Mouse (Mus musculus): ENCODE results near the gene Nav2. TPM values are rescaled to one million over a fixed set of nuclear protein-coding genes. Genes with fewer than 3 reads are reported as not detected.
A peak's percentile ranks its signal among the peaks of the same experiment; 100 is the strongest.

The Nav2 gene
- total and polyA plus RNA-seq, 3 experiments, result under 0.01 TPM; not detected in 2

DNA sequence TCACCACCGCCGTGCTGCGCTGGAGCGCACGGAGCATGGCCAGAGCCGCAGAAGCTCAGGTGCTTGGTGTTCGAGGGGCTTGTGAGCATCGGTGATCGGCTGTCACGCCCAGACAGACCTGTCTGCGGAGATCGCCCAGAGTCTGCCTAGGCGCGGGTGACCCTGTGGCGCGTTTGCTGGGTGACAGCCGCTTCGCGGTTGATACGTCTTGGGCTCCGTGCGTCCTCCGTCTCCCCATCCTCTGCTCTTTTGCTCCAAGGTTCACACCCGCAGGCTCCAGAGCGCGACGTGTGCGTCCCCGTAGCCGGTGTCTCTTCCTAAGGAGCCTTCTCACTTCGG, 337.7 kb downstream of the Nav2 start:
- Histone ChIP-seq H3K36me3 (replicated peaks in 1 of 2; ENCODE audit: control insufficient read depth in 1 of 2, insufficient read depth in 1 of 2, low read length in 1 of 2) (no peaks in the 10 kb centered on the region), H3K4me1 (ENCODE audit: control insufficient read depth in 1 of 2, insufficient read depth in 2 of 2) (peaks cover under 1 to 2% of the 10 kb centered on the region in 2 experiments; a peak in 2 of 4 replicates), H3K79me2 (replicated peaks; ENCODE audit: control insufficient read depth, extremely low read depth, insufficient read depth, poor library complexity, severe bottlenecking) (no peaks in the 10 kb centered on the region), H3K4me3 (replicated peaks in 1 of 3; ENCODE audit: low read depth in 2 of 3, low read length in 2 of 3, poor library complexity in 1 of 3) (no peak overlapping the region), H3K27ac (ENCODE audit: insufficient read depth, low read depth) (no peak overlapping the region), H3K4me2 (ENCODE audit: insufficient read depth, low read depth, poor library complexity, severe bottlenecking) (peak overlapping the region; percentile 45), H3K27me3 (replicated peaks) (peaks cover 82% of the 10 kb centered on the region), H3K9me3 (replicated peaks; ENCODE audit: low read length) (peaks cover 16% of the 10 kb centered on the region), H3K9ac (ENCODE audit: insufficient read depth, low read depth) (no peak overlapping the region)
- in situ Hi-C loops (cut with MboI; ENCODE audit: low pct_ligation_motif_present, low pct_unique_long_range_greater_than_20kb, low sequenced_read_pairs), result no loop called here
- dilution Hi-C loops (cut with MboI; ENCODE audit: extremely low pct_ligation_motif_present, extremely low pct_unique_long_range_greater_than_20kb, low sequenced_read_pairs), result no loop called here
- no peak for TF ChIP-seq USF2 (conservative IDR thresholded peaks at IDR 0.05; ENCODE audit: low read depth, low read length)
- TF ChIP-seq MYC (IDR thresholded peaks at IDR 0.05; ENCODE audit: low read depth, low read length), result no peak
- no peak for DNase-seq (ENCODE audit: extremely low read depth)

DNA sequence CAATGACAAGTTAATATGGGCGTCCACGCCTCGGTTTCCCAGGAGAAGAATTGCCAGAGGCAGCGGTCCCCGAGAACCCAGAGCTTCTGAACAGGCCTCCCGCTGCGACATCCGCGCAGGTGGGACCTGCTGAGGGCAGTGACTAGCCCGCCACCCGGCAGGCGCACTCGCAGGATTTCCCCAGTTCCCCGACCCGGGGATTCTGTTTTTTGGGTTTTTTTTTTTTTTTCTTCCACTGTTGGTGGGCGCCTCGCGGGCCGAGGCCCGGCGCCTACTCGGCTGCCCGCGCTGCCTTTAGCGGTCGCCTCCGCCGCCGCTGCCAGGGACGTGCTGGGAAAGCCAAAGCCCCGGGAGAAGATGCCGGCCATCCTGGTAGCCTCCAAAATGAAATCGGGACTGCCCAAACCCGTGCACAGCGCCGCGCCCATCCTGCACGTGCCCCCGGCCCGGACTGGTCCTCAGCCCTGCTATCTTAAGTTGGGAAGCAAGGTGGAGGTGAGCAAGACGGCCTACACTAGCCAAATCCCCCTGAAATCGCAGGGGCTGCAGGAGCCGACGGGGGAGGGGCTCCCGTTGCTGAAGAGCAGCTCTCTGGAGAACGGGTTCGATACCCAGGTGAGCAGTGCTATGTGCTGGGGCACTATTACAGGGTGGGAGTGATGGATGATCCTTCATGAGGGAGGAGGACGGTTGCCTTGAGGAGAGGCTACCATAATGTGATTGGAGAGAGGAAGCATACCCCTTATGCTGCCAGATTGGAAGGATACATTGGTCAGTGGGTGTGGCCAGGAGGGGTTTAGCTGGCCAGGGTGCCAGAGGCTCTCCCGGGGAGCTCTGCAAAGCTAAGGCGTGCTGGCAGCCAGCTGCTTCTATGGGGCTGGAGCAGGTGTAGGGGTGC, 338.3 kb downstream of the Nav2 start:
- no peak overlapping the region for H3K4me3 ChIP-seq (replicated peaks in 1 of 3; ENCODE audit: low read depth in 2 of 3, low read length in 2 of 3, poor library complexity in 1 of 3)
- peaks cover 16% of the 10 kb centered on the region for H3K9me3 ChIP-seq (replicated peaks; ENCODE audit: low read length)
- peaks cover 2% of the 10 kb centered on the region in 2 experiments; a peak in 2 of 4 replicates for H3K4me1 ChIP-seq (ENCODE audit: control insufficient read depth in 1 of 2, insufficient read depth in 2 of 2)
- no peak overlapping the region for H3K4me2 ChIP-seq (ENCODE audit: insufficient read depth, low read depth, poor library complexity, severe bottlenecking)
- no peak for DNase-seq (ENCODE audit: extremely low read depth)
- H3K36me3 ChIP-seq (replicated peaks in 1 of 2; ENCODE audit: control insufficient read depth in 1 of 2, insufficient read depth in 1 of 2, low read length in 1 of 2), result no peaks in the 10 kb centered on the region
- TF ChIP-seq NELFE (IDR thresholded peaks at IDR 0.05; ENCODE audit: low read depth, low read length), result no peak
- TF ChIP-seq POLR2AphosphoS2 (IDR thresholded peaks at IDR 0.05; ENCODE audit: low read depth, low read length), result no peak
- TF ChIP-seq CHD2 (IDR thresholded peaks at IDR 0.05; ENCODE audit: low read length), result no peak
- TF ChIP-seq JUN (IDR thresholded peaks at IDR 0.05; ENCODE audit: insufficient read depth, low read depth, low read length), result no peak
- TF ChIP-seq UBTF (IDR thresholded peaks at IDR 0.05; ENCODE audit: low read depth, low read length), result no peak
- TF ChIP-seq GABPA (IDR thresholded peaks at IDR 0.05; ENCODE audit: insufficient replicate concordance, low read depth, low read length), result no peak
- TF ChIP-seq MXI1 (IDR thresholded peaks at IDR 0.05; ENCODE audit: low read depth, low read length), result no peak
- no peak for TF ChIP-seq JUND (conservative IDR thresholded peaks at IDR 0.05; ENCODE audit: low read depth, low read length)
- TF ChIP-seq USF1 (IDR thresholded peaks at IDR 0.05; ENCODE audit: low read depth, low read length), result no peak
- TF ChIP-seq ZMIZ1 (IDR thresholded peaks at IDR 0.05; ENCODE audit: low read depth, low read length), result no peak
- no peak for TF ChIP-seq SMC3 (IDR thresholded peaks at IDR 0.05; ENCODE audit: low read depth, low read length)
- TF ChIP-seq PAX5 (IDR thresholded peaks at IDR 0.05; ENCODE audit: low read length), result no peak
- TF ChIP-seq SIN3A (IDR thresholded peaks at IDR 0.05; ENCODE audit: low read length), result no peak
- TF ChIP-seq ZKSCAN1 (IDR thresholded peaks at IDR 0.05; ENCODE audit: borderline replicate concordance, low read depth, low read length), result no peak
- no peak for TF ChIP-seq MYC (IDR thresholded peaks at IDR 0.05; ENCODE audit: low read depth, low read length)
- no peak for TF ChIP-seq CTCF (conservative IDR thresholded peaks at IDR 0.05 in 1 of 2, IDR thresholded peaks at IDR 0.05 in 1 of 2; ENCODE audit: low read depth in 2 of 2, low read length in 2 of 2)
- no peak for TF ChIP-seq TBP (conservative IDR thresholded peaks at IDR 0.05; ENCODE audit: low read depth, low read length)
- TF ChIP-seq IRF4 (IDR thresholded peaks at IDR 0.05; ENCODE audit: low read depth, low read length), result no peak
- TF ChIP-seq CHD1 (IDR thresholded peaks at IDR 0.05; ENCODE audit: low read depth, low read length), result no peak
- no peak for TF ChIP-seq MAFK (IDR thresholded peaks at IDR 0.05; ENCODE audit: insufficient replicate concordance, low read length)
- H3K79me2 ChIP-seq (replicated peaks; ENCODE audit: control insufficient read depth, extremely low read depth, insufficient read depth, poor library complexity, severe bottlenecking), result no peaks in the 10 kb centered on the region
- no peak overlapping the region for H3K9ac ChIP-seq (ENCODE audit: insufficient read depth, low read depth)
- H3K27ac ChIP-seq (ENCODE audit: insufficient read depth, low read depth), result no peak overlapping the region
- dilution Hi-C loops (cut with MboI; ENCODE audit: extremely low pct_ligation_motif_present, extremely low pct_unique_long_range_greater_than_20kb, low sequenced_read_pairs) (no loop called here), in situ Hi-C loops (cut with MboI; ENCODE audit: low pct_ligation_motif_present, low pct_unique_long_range_greater_than_20kb, low sequenced_read_pairs) (no loop called here)
- peaks cover 82% of the 10 kb centered on the region for H3K27me3 ChIP-seq (replicated peaks)
